Mouse (Mus musculus) MN1 (cell line): ENCODE results near the gene Gm5798.
"Not testable (repeated sequence)": the region's sequence is repeated elsewhere in the genome, so short reads cannot be mapped to it uniquely, and the experiment has no call there.

Experiments used
- DNase-seq: peaks from one replicate; pipeline ENCODE4 v3.0.0-alpha.2; 2016; ENCODE audit warnings: low spot score

Gm5798 gene

GRCm38 (mm10) chr14:41348309-41348708 lies at the start of gene Gm5798:
Gm5798 (plus strand) TSS chr14:41348609.
- DNase-seq = not testable (repeated sequence)

GRCm38 (mm10) chr14:41386279-41386678 lies 37.9 kb downstream of the Gm5798 start, which contains the start of gene Gm7945:
Gm7945 (minus strand) TSS chr14:41386379.
- DNase-seq = not testable (repeated sequence)
